Mouse (Mus musculus) urinary bladder, postnatal 4 days (tissue): ENCODE data around the gene Polr3g.
"Not testable (repeated sequence)": the region's sequence is repeated elsewhere in the genome, so short reads cannot be mapped to it uniquely, and the experiment has no call there.

Experiments
- DNase-seq, 2 experiments: peaks; one replicate each; pipeline ENCODE4 v3.0.0; 2021 to 2022; ENCODE audit warnings: low spot score in 2 of 2

Polr3g gene

DNA sequence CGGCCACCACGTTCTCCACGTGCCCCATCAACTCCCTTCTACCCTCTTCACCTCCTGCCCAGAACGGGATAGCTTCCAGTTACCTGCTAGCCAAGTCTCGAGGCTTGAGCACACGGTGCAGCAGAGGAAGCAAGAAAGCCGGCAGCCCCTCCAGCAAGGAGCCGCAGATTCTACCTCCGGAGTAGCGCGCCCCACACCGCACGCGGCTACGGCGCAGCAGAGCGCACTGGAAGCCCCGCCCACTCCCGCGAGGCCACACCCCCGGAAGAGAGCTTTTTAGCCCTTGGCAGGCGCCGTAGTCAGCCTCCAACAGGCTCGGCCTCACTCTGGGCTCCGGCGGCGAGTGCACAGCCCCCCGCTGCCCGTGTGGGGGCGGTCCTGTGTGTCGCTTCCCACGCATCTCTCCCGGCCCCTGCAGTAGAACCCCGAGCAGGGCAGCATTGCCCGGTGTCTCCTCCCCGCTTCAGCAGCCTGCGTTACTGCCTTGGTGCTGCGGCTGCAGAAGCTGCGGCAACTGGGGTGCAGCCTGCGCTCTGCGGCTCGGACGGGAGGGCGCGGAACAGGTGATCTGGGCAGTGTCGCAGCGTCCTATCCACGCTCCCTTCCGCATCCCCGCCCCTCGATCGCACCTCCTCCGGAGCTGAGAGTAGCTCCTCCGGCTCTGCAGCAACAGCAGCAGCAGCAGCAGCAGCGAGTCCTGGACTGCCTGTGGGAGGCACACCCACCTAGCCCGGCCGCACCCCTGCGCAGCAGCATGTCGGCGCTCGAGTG, at the start of gene Polr3g, which contains the start of gene Mblac2:
Gene Polr3g (minus strand): TSS at position 239 of the 771 bp plus-strand sequence.
Gene Mblac2 (plus strand): TSS at position 567 of the 771 bp plus-strand sequence.
- DNase-seq: peak; percentile 92 to 96

DNA sequence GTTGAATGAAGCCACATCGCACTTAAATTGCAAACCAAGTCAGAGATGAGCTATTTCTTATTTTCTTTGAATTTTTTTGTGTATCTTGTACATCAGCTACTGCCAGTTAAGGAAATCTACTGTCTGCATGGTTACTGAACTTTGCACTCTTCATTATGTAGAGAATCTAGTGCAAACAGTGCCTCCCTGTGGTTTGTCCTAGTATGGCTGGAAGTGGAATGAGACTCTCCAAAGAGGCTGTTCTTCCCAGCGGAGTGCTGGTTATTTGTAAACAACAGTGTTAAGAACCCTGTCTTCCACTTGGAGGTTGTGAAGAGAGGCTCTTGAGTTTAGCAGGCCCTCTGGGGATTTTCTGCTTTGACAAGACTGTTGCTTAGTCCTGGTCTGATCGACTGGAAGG, 49.6 kb upstream of the Polr3g start:
- DNase-seq: no peak

DNA sequence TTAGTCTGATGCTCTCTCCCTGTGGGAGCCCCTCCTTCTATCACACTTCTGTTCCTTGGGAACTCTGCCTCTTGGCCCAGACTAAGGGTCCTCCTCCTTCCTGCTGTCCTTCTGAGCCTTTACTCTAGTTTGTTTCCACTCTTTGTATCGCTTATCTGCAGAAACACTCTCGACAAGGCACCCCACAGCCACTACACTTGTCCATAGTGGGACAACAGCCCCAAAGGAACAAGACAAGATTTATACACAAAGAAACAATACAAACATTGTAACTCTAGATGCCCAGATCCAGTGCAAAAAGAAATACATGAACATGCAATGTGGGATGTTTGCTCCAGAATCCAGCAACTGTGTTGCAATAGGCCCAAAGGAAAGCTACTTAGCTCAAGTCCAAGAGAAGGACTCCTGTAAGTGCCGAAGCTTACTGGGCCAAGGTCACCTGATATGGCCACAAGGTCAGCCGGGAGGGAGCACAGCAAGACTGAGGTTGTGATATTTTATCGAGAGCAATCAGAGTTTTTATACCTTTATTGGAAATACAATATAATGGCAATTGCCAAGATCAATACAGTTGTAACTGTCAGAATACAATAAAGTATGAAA, 46.3 kb upstream of the Polr3g start:
- DNase-seq: no peak

DNA sequence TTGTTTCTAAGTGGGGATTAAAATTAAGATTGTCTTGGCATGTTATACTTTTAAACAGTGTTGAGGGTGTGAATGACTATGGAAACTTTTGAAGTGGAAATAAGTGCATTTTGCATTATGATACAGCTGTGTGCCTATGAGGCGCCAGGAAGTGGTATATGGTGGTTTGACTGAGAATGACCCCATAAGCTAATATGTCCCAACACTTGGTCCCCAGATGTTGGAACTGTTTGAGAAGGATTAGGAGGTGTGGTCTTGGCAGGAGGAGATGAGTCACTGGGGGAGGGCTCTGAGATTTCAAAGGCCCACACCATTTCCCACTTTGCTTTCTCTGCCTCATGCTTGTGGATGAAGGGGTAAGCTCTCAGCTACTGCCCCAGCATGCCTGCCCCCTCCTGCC, 44.5 kb upstream of the Polr3g start:
- DNase-seq: no peak

DNA sequence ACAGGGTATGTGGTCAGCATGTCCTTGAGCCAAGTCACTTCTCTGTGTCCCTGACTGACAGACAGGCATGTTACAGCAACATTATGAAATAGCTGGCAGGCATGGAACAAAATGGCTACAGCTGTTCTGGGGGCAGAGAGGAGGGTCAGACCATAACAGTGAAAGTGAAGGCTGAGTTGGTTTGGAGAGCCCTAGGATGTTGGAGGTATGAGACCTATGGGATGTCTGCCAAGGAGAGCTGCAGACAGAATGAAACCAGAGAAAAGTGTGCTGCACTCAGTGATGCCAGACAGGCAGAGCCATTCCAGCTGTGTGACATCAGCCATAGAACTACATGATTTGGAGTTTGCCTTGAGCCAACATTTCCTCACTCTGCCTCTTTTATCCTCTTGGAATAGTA, 44.1 kb upstream of the Polr3g start:
- DNase-seq: no peak

DNA sequence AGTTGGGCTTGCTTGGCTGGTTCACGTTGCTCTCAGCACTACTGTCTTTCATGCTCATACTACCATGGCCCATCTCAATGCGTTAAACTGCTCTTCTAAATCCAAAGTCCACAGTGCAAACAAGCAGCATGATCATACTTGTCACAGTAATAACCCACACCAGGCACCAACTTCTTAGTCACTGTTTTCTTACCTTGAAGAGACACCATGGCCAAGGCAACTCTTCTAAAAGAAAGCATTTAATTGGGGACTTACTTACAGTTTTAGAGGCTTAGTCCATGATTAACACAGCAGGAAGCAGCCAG, 33.2 kb upstream of the Polr3g start:
- no peak for DNase-seq

DNA sequence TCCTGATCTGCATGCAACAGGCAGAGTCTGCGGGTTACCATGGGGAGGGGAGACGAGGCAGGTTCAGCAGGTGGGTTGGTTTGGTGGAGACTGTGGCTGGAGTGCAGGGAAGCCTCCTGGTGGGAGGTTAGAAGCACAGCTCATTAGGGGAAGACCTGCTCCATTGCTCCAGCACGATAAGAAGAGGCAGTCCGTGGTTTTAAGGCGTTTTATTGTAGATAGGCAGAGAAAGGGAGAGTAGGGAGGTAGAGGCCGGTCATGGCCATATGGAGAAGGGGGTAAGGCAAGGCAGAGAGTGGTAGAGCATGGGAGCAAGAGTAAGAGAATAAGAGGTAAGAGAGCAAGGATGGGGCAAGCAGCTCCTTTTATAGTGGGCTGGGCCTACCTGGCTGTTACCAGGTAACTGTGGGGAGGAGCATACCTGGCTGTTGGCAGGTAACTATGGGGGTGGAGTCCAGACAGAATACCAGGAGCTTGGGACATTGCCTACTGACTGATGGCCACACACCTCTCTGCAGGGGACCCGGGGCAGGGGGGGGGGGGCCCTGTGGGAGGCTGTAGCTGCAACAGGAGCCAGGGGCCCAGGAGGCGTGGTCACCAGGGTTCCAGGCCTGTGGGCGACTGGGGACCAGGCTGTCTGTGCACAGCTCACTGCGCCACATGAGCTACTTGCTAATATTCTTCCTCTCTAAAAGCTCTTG, 32.7 kb upstream of the Polr3g start:
- DNase-seq: no peak

DNA sequence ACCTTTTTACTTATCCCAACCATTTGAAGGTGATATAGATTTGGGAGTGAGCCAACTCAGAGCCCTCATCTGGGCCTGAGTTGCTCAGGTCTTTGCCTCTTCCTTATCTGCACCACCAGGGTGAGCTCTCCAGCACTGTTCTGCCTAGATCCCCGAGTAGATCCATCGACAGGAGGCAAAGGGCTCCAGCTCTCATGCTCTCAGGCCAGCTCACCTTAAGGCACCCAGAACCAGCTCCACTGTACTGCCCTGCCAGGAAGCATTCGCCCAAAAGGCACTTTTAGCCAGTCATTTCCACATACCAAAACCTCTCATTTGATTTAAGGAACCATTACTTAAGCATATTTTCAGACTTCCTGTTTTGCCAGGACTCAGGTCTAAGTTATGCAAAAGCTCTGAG, 30.1 kb upstream of the Polr3g start:
- no peak for DNase-seq

DNA sequence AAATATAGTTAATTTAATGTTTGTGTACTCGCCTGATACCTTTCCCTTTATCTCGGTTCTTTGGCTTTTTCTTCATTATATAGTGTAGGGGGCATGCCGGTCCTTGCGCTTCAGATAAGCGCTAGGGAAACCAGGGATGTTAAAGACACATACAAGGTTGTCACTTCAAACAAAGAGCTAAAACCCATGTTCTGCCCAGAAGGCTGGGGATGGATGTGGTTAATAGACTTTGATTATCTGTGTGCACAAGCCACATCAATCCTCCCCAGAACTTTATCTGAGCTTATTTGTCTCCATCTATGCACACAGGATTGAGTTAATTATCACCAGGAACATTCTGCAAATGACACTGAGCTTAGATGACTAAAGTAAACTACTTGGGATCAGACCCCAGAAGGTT, 25.8 kb upstream of the Polr3g start:
- no peak for DNase-seq

DNA sequence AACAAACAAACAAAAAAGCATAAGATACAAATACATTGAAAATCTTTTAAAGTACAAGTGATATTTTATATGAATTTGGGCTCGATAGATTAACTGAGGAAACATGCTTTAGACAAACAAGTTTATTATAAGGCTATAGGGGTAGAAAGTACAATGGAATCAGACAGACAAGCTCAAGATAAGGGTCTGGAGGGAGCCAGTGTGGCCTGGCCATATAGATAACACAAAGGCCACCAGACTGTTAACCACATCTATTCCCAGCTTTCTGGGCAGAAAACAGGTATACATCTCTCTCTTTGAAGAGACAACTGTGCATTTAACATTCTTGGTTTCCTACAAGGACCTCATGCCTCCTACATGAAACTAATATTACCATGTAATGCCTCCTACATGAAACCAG, 19.5 kb upstream of the Polr3g start:
- DNase-seq: no peak

DNA sequence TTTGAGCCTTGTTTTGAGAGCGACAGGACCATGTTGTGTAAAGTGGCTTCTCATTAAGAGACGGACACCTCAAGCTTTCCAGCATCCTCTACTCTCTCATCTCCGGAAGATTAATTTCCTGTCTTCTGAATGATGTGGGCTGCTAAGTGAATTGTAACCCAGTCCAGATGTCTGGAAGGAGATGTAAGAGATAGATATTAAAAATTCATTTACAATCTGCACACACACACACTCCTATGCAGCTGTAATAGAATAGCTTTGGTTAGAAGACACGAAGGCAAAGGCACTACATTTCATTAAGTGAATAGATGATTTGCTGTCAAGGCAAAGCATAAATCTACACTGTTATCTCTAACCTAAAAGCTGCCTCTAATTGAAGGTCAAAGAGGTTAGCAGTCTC, 18.3 kb upstream of the Polr3g start:
- DNase-seq: no peak

DNA sequence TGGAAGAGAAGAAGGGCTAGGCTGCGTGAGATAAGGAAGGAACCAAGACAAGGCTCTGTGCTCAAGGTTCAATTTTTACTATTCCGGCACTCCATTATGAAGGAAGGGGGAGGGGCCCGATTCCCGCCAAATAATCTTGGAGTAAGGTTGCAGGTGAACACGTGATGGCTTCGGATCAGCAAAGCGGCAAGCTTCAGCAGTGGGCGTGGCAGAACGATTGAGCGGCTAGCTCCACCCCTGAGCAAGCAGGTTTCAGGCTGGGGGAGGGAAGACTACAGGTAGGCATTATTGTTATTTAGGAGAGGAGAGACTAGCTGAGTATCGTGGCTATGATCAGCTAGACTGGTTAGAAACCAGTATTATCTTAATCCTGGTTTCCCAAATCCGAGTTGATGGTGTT, 17.3 kb upstream of the Polr3g start:
- DNase-seq: not testable (repeated sequence)

DNA sequence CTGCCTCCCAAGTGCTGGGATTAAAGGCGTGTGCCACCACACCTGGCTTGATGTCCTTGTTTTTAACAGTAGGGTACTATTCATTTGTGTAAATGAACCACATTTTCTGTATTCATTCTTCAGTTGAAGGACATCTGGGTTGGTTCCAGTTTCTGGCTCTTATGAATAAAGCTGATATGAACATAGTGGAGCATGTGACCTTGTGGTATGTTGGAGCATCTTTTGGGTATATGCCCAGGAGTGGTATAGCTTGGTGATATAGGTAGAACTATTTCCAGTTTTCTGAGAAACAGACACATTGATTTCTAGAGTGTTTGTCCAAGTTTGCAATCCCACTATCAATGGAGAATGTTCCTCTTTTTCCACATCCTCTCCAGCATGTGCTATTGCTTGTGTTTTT, 3.1 kb upstream of the Polr3g start:
- DNase-seq: no peak

DNA sequence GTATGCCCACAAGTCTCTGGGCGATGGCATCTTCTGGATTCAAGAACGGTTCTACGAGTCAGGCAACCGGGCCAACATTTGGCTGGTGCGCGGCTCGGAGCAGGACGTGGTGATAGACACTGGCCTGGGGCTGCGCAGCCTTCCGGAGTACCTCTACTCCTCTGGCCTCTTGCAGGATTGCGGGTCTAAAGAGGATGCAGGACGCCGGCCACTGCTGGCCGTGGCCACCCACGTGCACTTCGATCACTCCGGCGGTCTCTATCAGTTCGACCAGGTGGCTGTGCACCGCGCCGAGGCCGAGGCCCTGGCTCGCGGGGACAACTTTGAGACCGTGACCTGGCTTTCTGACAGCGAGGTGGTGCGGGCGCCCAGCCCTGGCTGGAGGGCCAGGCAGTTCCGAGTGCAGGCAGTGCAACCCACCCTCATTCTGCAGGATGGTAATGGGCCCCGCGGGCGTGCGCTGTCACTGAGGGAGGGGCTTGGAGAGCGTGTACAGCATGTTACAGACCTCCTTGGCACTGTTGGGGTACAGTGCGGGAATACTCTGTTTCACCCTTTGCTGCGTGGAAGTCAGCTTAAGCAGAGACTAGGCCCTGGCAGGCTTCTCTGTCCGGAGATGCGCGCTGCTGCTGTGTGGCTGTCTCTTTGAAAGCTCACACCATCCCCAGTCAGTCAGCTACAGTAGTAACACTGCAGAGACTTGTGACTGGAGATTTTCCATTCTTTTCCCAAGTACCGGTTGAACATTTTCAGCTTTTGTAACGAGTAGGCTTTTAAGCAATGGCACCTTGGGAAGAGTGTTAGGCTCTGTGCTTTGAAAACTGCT, 946 bp upstream of the Polr3g start:
- peak in 1 of 2 experiments; percentile 25 for DNase-seq

DNA sequence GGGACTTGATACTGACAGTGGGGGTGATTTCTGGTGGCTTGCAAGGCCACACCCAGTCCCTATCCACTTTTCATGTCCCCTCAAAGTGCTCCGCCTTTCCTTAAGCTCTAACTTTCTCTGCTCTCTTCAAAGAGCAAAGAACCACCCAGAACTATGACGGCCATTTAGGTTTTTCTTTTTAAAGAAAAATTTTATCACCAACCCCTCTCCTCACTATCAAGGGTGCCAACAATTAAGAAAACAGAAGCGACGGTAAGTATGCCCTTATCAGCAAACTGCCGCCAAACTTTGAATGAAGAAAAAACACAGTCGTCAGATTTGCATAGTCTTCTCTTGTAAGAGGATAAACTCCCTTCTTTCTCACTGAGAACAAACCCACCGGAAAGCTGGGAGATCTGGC, 547 bp downstream of the Polr3g start:
- no peak for DNase-seq

DNA sequence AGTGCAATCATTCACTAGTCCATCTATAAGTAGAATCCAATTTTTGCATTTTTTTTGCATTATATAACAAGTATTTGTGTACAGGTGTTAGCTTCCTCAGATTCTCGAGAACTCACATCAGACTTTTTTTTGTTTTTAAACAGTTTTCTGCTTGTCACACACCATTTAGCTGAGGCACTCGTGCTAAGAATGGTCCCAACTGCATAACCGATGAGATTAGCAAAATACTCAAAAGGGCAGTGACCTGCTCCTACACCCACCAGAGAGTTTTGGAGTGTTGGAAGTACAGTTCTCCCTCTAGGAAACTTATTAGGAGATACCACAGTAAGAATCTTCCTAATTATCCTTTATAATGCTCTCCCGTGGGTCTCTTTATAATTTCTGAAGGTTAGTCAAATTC, 1.0 kb downstream of the Polr3g start:
- DNase-seq: no peak

DNA sequence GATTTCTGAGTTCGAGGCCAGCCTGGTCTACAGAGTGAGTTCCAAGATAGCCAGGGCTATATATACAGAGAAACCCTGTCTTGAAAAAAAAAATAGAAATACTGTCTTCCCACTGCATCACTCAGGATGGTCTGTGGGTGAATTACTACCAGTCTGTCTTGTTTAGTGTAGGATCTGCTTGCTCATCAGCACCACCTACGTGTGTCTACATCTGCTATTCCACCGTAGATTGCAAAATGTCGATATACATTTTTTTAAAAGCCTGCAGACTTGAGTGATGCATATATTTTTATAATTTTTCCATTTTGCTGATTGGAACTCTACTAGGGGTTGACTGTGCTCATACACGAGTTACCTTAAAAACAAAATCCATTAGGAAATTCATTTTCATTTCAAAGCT, 4.5 kb downstream of the Polr3g start:
- no peak for DNase-seq

DNA sequence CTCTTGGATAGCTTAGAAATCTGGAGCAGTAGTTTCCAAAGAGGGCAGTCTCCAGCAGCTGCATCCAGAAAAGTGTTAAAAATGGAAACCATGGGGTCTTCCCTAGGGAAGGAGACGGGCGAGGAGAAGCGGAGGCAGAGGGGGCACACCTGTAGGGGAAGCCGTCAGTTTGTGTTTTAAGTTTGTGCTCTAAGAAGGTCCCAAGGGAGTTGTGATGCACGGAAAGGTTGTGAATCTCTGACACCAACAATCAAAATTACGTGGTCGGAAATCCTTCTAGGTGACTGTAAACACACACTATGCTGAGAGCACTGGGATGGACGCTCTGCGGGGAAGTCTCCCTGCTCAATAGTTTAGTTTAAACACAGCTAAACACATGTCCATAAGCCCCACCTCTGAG, 7.2 kb downstream of the Polr3g start:
- no peak for DNase-seq

DNA sequence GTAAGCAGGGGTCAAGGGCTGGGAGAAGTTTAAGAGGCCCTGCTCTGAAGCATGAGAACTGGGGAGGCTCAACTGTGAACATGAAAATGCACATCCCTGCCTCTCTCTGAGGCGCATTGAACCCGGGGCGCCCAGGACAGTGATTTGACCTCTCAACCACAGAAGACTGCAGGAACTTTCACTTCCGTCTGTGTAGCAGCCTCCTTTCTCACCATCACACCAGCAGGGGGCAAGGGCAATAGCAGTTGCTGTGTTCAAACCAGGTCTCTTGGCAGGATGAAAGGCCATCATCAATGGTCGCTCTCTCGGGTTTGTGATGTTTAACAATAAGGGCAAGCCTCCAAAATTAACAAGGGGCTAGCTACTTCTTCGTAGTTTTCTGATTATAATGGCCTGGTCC, 7.7 kb downstream of the Polr3g start:
- no peak for DNase-seq

DNA sequence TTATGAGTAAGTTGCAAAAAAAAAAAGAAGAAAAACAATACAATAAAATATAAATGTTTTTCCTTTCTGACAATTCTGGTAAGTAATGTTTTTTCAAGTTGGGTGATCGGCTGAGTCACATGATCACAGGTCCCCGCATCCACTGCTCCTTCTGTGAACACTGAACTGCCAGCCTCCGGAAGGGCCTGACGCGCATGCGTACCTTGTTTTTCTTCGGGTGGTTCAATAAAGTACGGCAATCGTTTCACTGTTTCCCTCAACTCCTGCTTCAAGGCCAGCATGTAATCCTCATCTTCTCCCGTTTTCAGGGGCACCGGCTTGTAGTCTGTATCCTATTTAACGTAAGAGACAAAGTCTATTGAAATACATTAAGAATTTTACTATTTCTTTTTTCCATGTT, 16.4 kb downstream of the Polr3g start:
- no peak for DNase-seq

DNA sequence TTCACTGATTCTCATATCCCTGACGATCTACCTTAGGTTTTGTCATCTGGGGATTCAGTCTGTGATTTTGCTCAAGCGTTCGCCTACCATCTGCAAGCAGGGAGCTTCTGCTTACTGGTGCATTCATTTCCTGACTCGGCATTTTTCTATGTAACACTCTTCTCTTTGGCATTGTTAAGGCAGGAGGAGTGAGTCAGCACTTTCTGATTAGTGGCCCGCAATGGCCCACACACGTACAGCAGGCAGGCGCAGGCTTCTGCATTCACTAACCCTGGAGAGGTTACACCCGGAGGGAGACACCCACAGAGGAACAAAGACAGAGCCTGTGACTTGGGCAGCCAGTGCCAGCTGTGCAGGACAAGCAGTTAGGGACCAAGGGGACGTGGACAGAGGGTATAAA, 19.2 kb downstream of the Polr3g start:
- no peak for DNase-seq

DNA sequence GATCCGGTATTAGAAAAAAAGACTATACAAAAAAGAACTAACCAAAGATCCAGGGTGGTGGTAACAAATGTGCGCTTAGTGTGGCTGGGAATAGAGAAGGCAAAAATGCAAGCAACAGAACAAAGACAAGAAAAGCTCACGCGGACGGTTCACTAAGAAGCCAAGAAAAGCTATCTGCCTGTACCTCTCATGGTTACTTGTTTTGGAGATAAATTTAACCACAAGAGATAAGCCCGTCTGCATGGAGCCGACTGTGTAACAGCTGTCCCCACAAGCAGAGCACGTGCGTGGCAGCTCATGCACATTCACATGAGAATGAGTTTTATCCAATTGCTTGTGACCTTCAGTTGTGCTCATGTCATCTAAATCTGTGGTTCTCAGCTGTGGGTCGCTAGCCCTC, 20.3 kb downstream of the Polr3g start:
- DNase-seq: no peak
